Mouse (Mus musculus): ENCODE results near the gene Rsrc2. TPM values are rescaled to one million over a fixed set of nuclear protein-coding genes. Genes with fewer than 3 reads are reported as not detected.

The Rsrc2 gene
- polyA plus RNA-seq, 1 experiment = 6.0 TPM

- WGBS = 63% methylated on average over 5 of the region's 5 CpGs
- no peak overlapping the region for H3K27ac ChIP-seq (ENCODE audit: insufficient read depth, low read depth, low read length)
- no peaks in the 10 kb centered on the region for H3K36me3 ChIP-seq (ENCODE audit: control insufficient read depth, insufficient read depth, low read length)
These were observed 69.5 kb downstream of the Rsrc2 start for GRCm38 (mm10) chr5:123679546-123680263.

DNA sequence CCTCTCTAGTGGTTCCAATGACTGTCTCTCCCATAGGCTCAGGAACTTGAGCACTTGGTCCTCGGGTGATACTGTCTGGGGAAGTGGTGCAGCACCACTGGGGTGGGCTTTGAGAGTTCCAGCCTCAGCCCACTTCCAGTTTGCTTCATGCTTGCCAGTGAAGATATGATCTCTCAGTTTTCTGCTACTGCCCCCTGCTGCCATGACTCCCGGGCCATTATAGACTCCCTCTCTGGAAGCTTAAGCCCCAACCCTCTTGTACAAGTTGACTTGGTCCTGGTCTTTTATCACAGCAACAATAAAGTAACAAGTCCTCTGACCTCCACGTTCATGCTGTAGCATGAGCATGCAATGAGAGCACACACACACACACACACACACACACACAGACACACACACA lies 70.1 kb downstream of the Rsrc2 start:
- 57% methylated on average over 3 of the region's 3 CpGs for WGBS
- no peak overlapping the region for H3K27ac ChIP-seq (ENCODE audit: insufficient read depth, low read depth, low read length)
- H3K4me1 ChIP-seq (ENCODE audit: control insufficient read depth, insufficient read depth, insufficient read length, low read length) = peaks cover 5% of the 10 kb centered on the region
- H3K27me3 ChIP-seq (ENCODE audit: control insufficient read depth, insufficient read depth, low read length) = no peaks in the 10 kb centered on the region
- TF ChIP-seq CTCF (IDR thresholded peaks at IDR 0.05; ENCODE audit: extremely low read depth, insufficient read length, insufficient replicate concordance, low read depth, low read length) = no peak
- TF ChIP-seq POLR2A (IDR thresholded peaks at IDR 0.05; ENCODE audit: low read depth, low read length) = no peak
- no peak overlapping the region for H3K4me3 ChIP-seq (ENCODE audit: low read depth, low read length)
- no peaks in the 10 kb centered on the region for H3K36me3 ChIP-seq (ENCODE audit: control insufficient read depth, insufficient read depth, low read length)

More at GRCm38 (mm10) chr5:123679546-123680263, 69.5 kb downstream of the Rsrc2 start:
- TF ChIP-seq POLR2A (IDR thresholded peaks at IDR 0.05; ENCODE audit: low read depth, low read length) (no peak), CTCF (IDR thresholded peaks at IDR 0.05; ENCODE audit: extremely low read depth, insufficient read length, insufficient replicate concordance, low read depth, low read length) (no peak)
- Histone ChIP-seq H3K4me1 (ENCODE audit: control insufficient read depth, insufficient read depth, insufficient read length, low read length) (peaks cover 5% of the 10 kb centered on the region), H3K4me3 (ENCODE audit: low read depth, low read length) (no peak overlapping the region), H3K27me3 (ENCODE audit: control insufficient read depth, insufficient read depth, low read length) (no peaks in the 10 kb centered on the region)

Other genes with a start within 250 kb of the Rsrc2 start
- gene B3gnt4, start 239.0 kb downstream of the Rsrc2 start, polyA plus RNA-seq (2012; rRNA removed) = not detected in 2 replicates
- 16.8 and 25.6 TPM in 2 replicates for gene Diablo, start 225.2 kb downstream of the Rsrc2 start, polyA plus RNA-seq (2012; rRNA removed)
- 6.9 and 9.3 TPM in 2 replicates for gene Gm49027, start 223.9 kb downstream of the Rsrc2 start, polyA plus RNA-seq (2012; rRNA removed)
- 4.6 and 7.8 TPM in 2 replicates for gene Vps33a, start 176.4 kb downstream of the Rsrc2 start, polyA plus RNA-seq (2012; rRNA removed)
- 4.4 and 4.5 TPM in 2 replicates for gene Clip1, start 64.8 kb downstream of the Rsrc2 start, polyA plus RNA-seq (2012; rRNA removed)
- 10.2 and 19.2 TPM in 2 replicates for gene Zcchc8, start 28.3 kb downstream of the Rsrc2 start, polyA plus RNA-seq (2012; rRNA removed)
- 0.55 and 1.8 TPM in 2 replicates for gene Kntc1, start 302 bp upstream of the Rsrc2 start, polyA plus RNA-seq (2012; rRNA removed)
- gene Hcar2, start 116.1 kb upstream of the Rsrc2 start, polyA plus RNA-seq (2012; rRNA removed) = 0.30 and 0.65 TPM in 2 replicates
- 1.2 and 3.9 TPM in 2 replicates for gene Hcar1, start 130.6 kb upstream of the Rsrc2 start, polyA plus RNA-seq (2012; rRNA removed)
- gene Denr, start 157.8 kb upstream of the Rsrc2 start, polyA plus RNA-seq (2012; rRNA removed) = 1.4 and 2.4 TPM in 2 replicates
- gene Gm43518, start 178.0 kb upstream of the Rsrc2 start, polyA plus RNA-seq (2012; rRNA removed) = 0.44 TPM in 1 of 2 replicates, not detected in the other
- gene Ccdc62, start 181.3 kb upstream of the Rsrc2 start, polyA plus RNA-seq (2012; rRNA removed) = 0.53 and 1.9 TPM in 2 replicates
- gene Hip1r, start 224.2 kb upstream of the Rsrc2 start, polyA plus RNA-seq (2012; rRNA removed) = 30.3 and 40.9 TPM in 2 replicates